Mouse (Mus musculus) induced T-regulatory cell, adult 2 months (primary cell): ENCODE results near the gene M1ap.

Experiments used
- DNase-seq: peaks from one replicate; pipeline ENCODE4 v3.0.0-alpha.2; 2012; ENCODE audit warnings: low read depth

Gene M1ap

GRCm38 (mm10) chr6:82946651-82947050 is at the start of gene M1ap:
Gene M1ap (plus strand): TSS chr6:82946902.
- DNase-seq, result no peak

- DNase-seq, result no peak
Observed at GRCm38 (mm10) chr6:82897311-82897710, 49.4 kb upstream of the M1ap start.

GRCm38 (mm10) chr6:82898227-82898626 is 48.5 kb upstream of the M1ap start:
- DNase-seq, result no peak

GRCm38 (mm10) chr6:82898745-82899144 is 48.0 kb upstream of the M1ap start:
- no peak for DNase-seq

- DNase-seq, result no peak
Observed at GRCm38 (mm10) chr6:82902559-82902958, 44.1 kb upstream of the M1ap start.

- DNase-seq, result no peak
Observed at GRCm38 (mm10) chr6:82906985-82907384, 39.7 kb upstream of the M1ap start.

GRCm38 (mm10) chr6:82908034-82908433 is 38.7 kb upstream of the M1ap start:
- no peak for DNase-seq

- DNase-seq, result peak; percentile 84
Observed at GRCm38 (mm10) chr6:82909136-82909855, 37.4 kb upstream of the M1ap start.

- DNase-seq, result no peak
Observed at GRCm38 (mm10) chr6:82911303-82911702, 35.4 kb upstream of the M1ap start.

GRCm38 (mm10) chr6:82913336-82914247 is 33.1 kb upstream of the M1ap start:
- DNase-seq, result peak; percentile 76

GRCm38 (mm10) chr6:82915889-82916288 is 30.8 kb upstream of the M1ap start:
- peak; percentile 88 for DNase-seq

GRCm38 (mm10) chr6:82916459-82916858 is 30.2 kb upstream of the M1ap start:
- no peak for DNase-seq

- no peak for DNase-seq
Observed at GRCm38 (mm10) chr6:82917076-82917777, 29.5 kb upstream of the M1ap start.

GRCm38 (mm10) chr6:82917778-82918129 is 28.9 kb upstream of the M1ap start:
- DNase-seq, result peak; percentile 71

GRCm38 (mm10) chr6:82918371-82918770 is 28.3 kb upstream of the M1ap start:
- no peak for DNase-seq

- DNase-seq, result no peak
Observed at GRCm38 (mm10) chr6:82919520-82919919, 27.2 kb upstream of the M1ap start.

- peak; percentile 74 for DNase-seq
Observed at GRCm38 (mm10) chr6:82921426-82922224, 25.1 kb upstream of the M1ap start.

GRCm38 (mm10) chr6:82925005-82925404 is 21.7 kb upstream of the M1ap start:
- no peak for DNase-seq

GRCm38 (mm10) chr6:82926106-82926505 is 20.6 kb upstream of the M1ap start:
- no peak for DNase-seq

- no peak for DNase-seq
Observed at GRCm38 (mm10) chr6:82926528-82926927, 20.2 kb upstream of the M1ap start.

- no peak for DNase-seq
Observed at GRCm38 (mm10) chr6:82927617-82928016, 19.1 kb upstream of the M1ap start.
